Mouse (Mus musculus) stomach, postnatal 0 days (tissue): ENCODE data around the gene Cc2d2a.

Experiments
- CTCF ChIP-seq: IDR thresholded peaks from 2 replicates; pipeline ENCODE4 v1.5.1; 2016; ENCODE audit warnings: antibody characterized with exemption, low read depth, mild to moderate bottlenecking, moderate library complexity
- EP300 ChIP-seq: optimal IDR thresholded peaks from 2 replicates; pipeline ENCODE3; 2016; ENCODE audit warnings: antibody characterized with exemption

GRCm38 (mm10) chr5:43744187-43744586, 82.0 kb downstream of the Cc2d2a start:
- TF ChIP-seq CTCF (no peak), EP300 (no peak)
